Mouse (Mus musculus): ENCODE data around the gene Ncf1.
A peak's percentile ranks its signal among the peaks of the same experiment; 100 is the strongest.

The Ncf1 gene

GRCm38 (mm10) chr5:134229391-134229790, at the start of gene Ncf1:
Gene Ncf1, minus strand, starts transcription at chr5:134229625.
- DNase-seq (ENCODE audit: low spot score), result no peak

- no peak for DNase-seq (ENCODE audit: low spot score)
Measured at GRCm38 (mm10) chr5:134277109-134277508, 47.7 kb upstream of the Ncf1 start.

GRCm38 (mm10) chr5:134275556-134275955, 46.1 kb upstream of the Ncf1 start:
- no peak for DNase-seq (ENCODE audit: low spot score)

- DNase-seq (ENCODE audit: low spot score), result peak; percentile 40
Measured at GRCm38 (mm10) chr5:134275021-134275420, 45.6 kb upstream of the Ncf1 start.

- DNase-seq (ENCODE audit: low spot score), result peak; percentile 76
Measured at GRCm38 (mm10) chr5:134273761-134274160, 44.3 kb upstream of the Ncf1 start.

GRCm38 (mm10) chr5:134272761-134273160, 43.3 kb upstream of the Ncf1 start:
- DNase-seq (ENCODE audit: low spot score), result peak; percentile 74

GRCm38 (mm10) chr5:134271421-134271820, 42.0 kb upstream of the Ncf1 start:
- DNase-seq (ENCODE audit: low spot score), result no peak

- DNase-seq (ENCODE audit: low spot score), result no peak
Measured at GRCm38 (mm10) chr5:134270566-134270965, 41.1 kb upstream of the Ncf1 start.

- DNase-seq (ENCODE audit: low spot score), result no peak
Measured at GRCm38 (mm10) chr5:134269751-134270150, 40.3 kb upstream of the Ncf1 start.

- DNase-seq (ENCODE audit: low spot score), result no peak
Measured at GRCm38 (mm10) chr5:134268751-134269150, 39.3 kb upstream of the Ncf1 start.

- DNase-seq (ENCODE audit: low spot score), result no peak
Measured at GRCm38 (mm10) chr5:134266404-134266803, 37.0 kb upstream of the Ncf1 start.

GRCm38 (mm10) chr5:134265890-134266289, 36.5 kb upstream of the Ncf1 start:
- no peak for DNase-seq (ENCODE audit: low spot score)

- DNase-seq (ENCODE audit: low spot score), result no peak
Measured at GRCm38 (mm10) chr5:134260001-134260636, 30.7 kb upstream of the Ncf1 start.

GRCm38 (mm10) chr5:134258934-134259333, 29.5 kb upstream of the Ncf1 start:
- no peak for DNase-seq (ENCODE audit: low spot score)

- DNase-seq (ENCODE audit: low spot score), result no peak
Measured at GRCm38 (mm10) chr5:134258395-134258794, 29.0 kb upstream of the Ncf1 start.

GRCm38 (mm10) chr5:134257349-134258031, 28.1 kb upstream of the Ncf1 start:
- DNase-seq (ENCODE audit: low spot score), result no peak

GRCm38 (mm10) chr5:134255294-134255693, 25.9 kb upstream of the Ncf1 start:
- no peak for DNase-seq (ENCODE audit: low spot score)

GRCm38 (mm10) chr5:134253806-134254205, 24.4 kb upstream of the Ncf1 start:
- no peak for DNase-seq (ENCODE audit: low spot score)

- DNase-seq (ENCODE audit: low spot score), result no peak
Measured at GRCm38 (mm10) chr5:134251083-134251482, 21.7 kb upstream of the Ncf1 start.

GRCm38 (mm10) chr5:134250601-134251000, 21.2 kb upstream of the Ncf1 start:
- DNase-seq (ENCODE audit: low spot score), result no peak

GRCm38 (mm10) chr5:134249245-134249649, 19.8 kb upstream of the Ncf1 start:
- DNase-seq (ENCODE audit: low spot score), result no peak

GRCm38 (mm10) chr5:134248608-134249244, 19.3 kb upstream of the Ncf1 start:
- no peak for DNase-seq (ENCODE audit: low spot score)

- no peak for DNase-seq (ENCODE audit: low spot score)
Measured at GRCm38 (mm10) chr5:134246146-134246545, 16.7 kb upstream of the Ncf1 start.

Data from yolk sac, embryonic 10.5 days (tissue).